Mouse (Mus musculus) ES-E14 (cell line): Measurements from ENCODE around the gene Cep70. TPM values are rescaled to one million over a fixed set of nuclear protein-coding genes. Genes with fewer than 3 reads are reported as not detected.

Experiments used
- DNase-seq: peaks from one replicate; pipeline ENCODE4 v3.0.0-alpha.2; 2013; ENCODE audit warnings: low read depth, low spot score
- H3K27ac ChIP-seq: 2 replicates; pipeline ENCODE4 v1.5.1; 2012; ENCODE audit warnings: low read depth, mild to moderate bottlenecking, low read length, moderate library complexity, mixed read lengths; ENCODE audit not compliant: poor library complexity, insufficient read depth, severe bottlenecking
- H3K36me3 ChIP-seq: 2 replicates; pipeline ENCODE4 v1.6.1; 2012; ENCODE audit warnings: mild to moderate bottlenecking, low read length, moderate library complexity, mixed read lengths; ENCODE audit not compliant: control insufficient read depth, poor library complexity, insufficient read depth, severe bottlenecking
- H3K4me1 ChIP-seq, 2 experiments: fragments of 150-350 bp in 1 of 2; sonication (generic) in 1 of 2; 2 replicates each; pipeline ENCODE4 v1.6.1; 2012; ENCODE audit warnings: low read length in 2 of 2, mild to moderate bottlenecking in 1 of 2, mixed read lengths in 1 of 2; ENCODE audit not compliant: control insufficient read depth in 2 of 2, insufficient read depth in 2 of 2, poor library complexity in 1 of 2
- H3K4me3 ChIP-seq, 2 experiments: fragments of 150-350 bp in 1 of 2; sonication (generic) in 1 of 2; 2 replicates each; pipeline ENCODE4 v1.5.1; 2012; ENCODE audit warnings: low read length in 2 of 2, low read depth in 1 of 2, mild to moderate bottlenecking in 1 of 2, mixed read lengths in 1 of 2; ENCODE audit not compliant: insufficient read depth in 1 of 2, poor library complexity in 1 of 2, severe bottlenecking in 1 of 2
- H3K9ac ChIP-seq: 2 replicates; pipeline ENCODE4 v1.6.1; 2012; ENCODE audit warnings: low read depth, mild to moderate bottlenecking, low read length, mixed read lengths; ENCODE audit not compliant: poor library complexity, insufficient read depth, severe bottlenecking
- H3K9me3 ChIP-seq: fragments of 150-350 bp; sonication (generic); 2 replicates; pipeline ENCODE4 v1.6.1; 2012; ENCODE audit warnings: low read depth, mild to moderate bottlenecking, low read length; ENCODE audit not compliant: control insufficient read depth, insufficient read depth
- CHD2 ChIP-seq: IDR thresholded peaks from 2 replicates; pipeline ENCODE4 v1.6.1; 2014; ENCODE audit warnings: mild to moderate bottlenecking, low read depth, low read length, inconsistent platforms
- HCFC1 ChIP-seq: IDR thresholded peaks from 2 replicates; pipeline ENCODE4 v1.6.1; 2012; ENCODE audit warnings: low read length, inconsistent platforms, borderline replicate concordance; ENCODE audit not compliant: insufficient read depth
- MAFK ChIP-seq: IDR thresholded peaks from 2 replicates; pipeline ENCODE4 v1.6.1; 2014; ENCODE audit warnings: mild to moderate bottlenecking, low read depth, low read length, inconsistent platforms; ENCODE audit not compliant: insufficient read depth
- ZC3H11A ChIP-seq: IDR thresholded peaks from 2 replicates; pipeline ENCODE4 v1.6.1; 2012; ENCODE audit warnings: low read depth, mild to moderate bottlenecking, inconsistent platforms, low read length, borderline replicate concordance
- ZNF384 ChIP-seq: IDR thresholded peaks from 2 replicates; pipeline ENCODE4 v1.6.1; 2012; ENCODE audit warnings: low read depth, low read length, inconsistent platforms
- in situ Hi-C, 2 experiments: fragments of 600-800 bp; cut with MboI; formaldehyde crosslinking; loops; one replicate each; pipeline ENCODE4 v1.15.1; 2025; ENCODE audit warnings: low sequenced_read_pairs in 2 of 2, inconsistent platforms in 1 of 2; ENCODE audit not compliant: unreplicated experiment in 2 of 2
- total RNA-seq: library from RNA; depleted of rRNA; stranded (reverse); fragments of 300-350 nt; gene quantifications from 2 replicates; pipeline ENCODE4 v1.2.3, GENCODE M21; 2012

Gene Cep70
- total RNA-seq, 1 experiment, result 22.2 TPM

DNA sequence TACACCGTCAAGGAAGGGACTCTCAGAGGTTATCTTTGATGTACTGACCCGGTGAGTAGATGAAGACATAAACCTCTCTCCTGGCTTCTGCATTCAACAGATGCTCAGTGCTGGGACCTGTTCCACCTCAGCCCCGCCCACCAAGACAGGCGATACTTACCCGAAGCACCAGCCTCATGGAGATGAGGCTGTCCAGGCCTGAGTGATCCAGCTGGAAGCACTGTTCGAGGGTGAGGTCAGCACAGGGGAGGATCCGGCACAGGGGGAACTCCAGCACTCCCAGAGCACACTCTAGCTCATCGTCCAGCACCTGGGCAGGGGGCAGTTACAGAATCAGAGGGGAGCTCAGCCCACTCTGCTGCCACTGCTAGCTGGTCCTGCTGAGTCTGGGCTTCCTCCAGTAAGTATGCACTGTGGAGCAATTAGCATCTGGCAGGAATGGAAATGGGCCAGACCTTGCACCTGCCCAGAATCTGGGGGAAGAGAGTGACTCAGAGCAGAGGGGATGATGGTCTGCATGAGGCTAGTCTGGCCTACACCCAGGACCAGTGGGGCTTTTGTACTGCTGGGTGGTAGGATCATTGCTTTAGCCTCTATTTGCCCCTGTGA, 76.3 kb downstream of the Cep70 start:
- Histone ChIP-seq H3K4me1 (peaks cover 3 to 5% of the 10 kb centered on the region in 2 experiments; a peak in 1 of 4 replicates), H3K27ac (no peak overlapping the region), H3K9me3 (no peaks in the 10 kb centered on the region), H3K36me3 (no peaks in the 10 kb centered on the region; the same call in 1 of the 2 replicates), H3K4me3 (no peak overlapping the region), H3K9ac (no peak overlapping the region)
- in situ Hi-C loops, result no loop called here
- DNase-seq, result no peak
- TF ChIP-seq HCFC1, result no peak
- TF ChIP-seq CHD2, result no peak
- TF ChIP-seq ZNF384, result no peak
- no peak for TF ChIP-seq ZC3H11A
- no peak for TF ChIP-seq MAFK

GRCm38 (mm10) chr9:99320006-99320405, 76.8 kb downstream of the Cep70 start:
- peaks cover 3 to 5% of the 10 kb centered on the region in 2 experiments; a peak in 1 of 4 replicates for H3K4me1 ChIP-seq
- DNase-seq, result no peak
- H3K4me3 ChIP-seq, result no peak overlapping the region
- H3K36me3 ChIP-seq, result no peaks in the 10 kb centered on the region; the same call in 1 of the 2 replicates
- H3K9me3 ChIP-seq, result no peaks in the 10 kb centered on the region
- in situ Hi-C loops, result no loop called here
- no peak overlapping the region for H3K9ac ChIP-seq
- H3K27ac ChIP-seq, result no peak overlapping the region
- no peak for TF ChIP-seq ZNF384
- TF ChIP-seq CHD2, result no peak
- no peak for TF ChIP-seq ZC3H11A

DNA sequence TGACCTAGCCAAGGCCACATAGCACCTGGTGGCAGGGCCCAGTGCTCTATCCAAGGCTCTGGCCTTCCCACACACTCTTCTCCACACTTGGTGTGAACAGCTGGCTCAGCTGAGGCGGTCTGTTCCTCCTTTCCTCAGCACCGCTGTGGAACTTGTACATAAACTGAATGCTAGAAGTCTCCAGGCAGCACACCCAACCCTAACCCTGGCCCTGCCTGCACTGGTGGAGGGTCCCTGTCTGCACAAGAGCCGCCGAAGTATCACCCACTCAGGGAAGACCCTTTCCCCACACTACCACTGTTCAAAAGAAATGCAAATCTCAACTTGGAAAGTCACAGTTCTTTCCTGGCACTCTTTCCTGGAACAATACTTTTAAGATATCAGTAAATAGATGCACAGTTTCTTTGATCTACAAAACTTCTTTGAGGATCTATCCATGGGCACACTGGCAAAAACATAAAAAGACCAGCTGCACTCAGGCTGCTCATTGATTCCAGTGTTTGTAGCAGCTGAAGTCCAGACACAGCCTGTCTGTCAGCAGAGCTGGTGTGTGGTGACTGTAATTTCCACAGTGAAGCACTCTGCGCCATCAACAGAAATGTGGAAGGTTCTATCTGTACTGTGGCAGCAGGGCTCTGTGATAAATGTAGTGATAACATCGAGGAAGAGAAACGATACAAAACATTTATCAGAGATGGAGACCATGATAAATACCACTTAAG, 82.2 kb downstream of the Cep70 start:
- TF ChIP-seq HCFC1, result no peak
- no peak for TF ChIP-seq ZNF384
- Histone ChIP-seq H3K4me1 (no peaks in the 10 kb centered on the region), H3K9ac (no peak overlapping the region), H3K4me3 (no peak overlapping the region), H3K36me3 (no peaks in the 10 kb centered on the region; the same call in 1 of the 2 replicates), H3K27ac (no peak overlapping the region), H3K9me3 (no peaks in the 10 kb centered on the region)
- in situ Hi-C loops, result no loop called here
- no peak for DNase-seq

DNA sequence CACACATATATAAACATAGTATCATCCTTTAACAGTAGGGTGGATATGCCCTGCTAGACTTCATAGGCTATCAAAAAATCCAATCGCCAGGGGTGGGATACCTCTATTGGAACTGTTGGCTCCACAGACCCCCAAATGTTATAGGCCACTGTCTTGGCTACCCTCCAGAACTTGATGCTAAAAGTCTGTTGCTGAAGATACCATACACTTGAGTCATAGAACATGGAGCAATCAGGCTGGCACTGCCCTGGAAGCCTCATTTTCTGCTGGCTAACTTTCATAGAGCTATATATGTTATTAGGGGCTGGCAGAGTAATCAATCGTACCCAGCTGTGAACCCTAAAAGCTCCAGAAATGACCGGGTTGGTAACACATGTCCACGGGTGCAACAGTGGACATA, 82.8 kb downstream of the Cep70 start:
- no peak for DNase-seq
- H3K9me3 ChIP-seq, result no peaks in the 10 kb centered on the region
- TF ChIP-seq HCFC1 (no peak), MAFK (no peak), ZNF384 (no peak), CHD2 (no peak), ZC3H11A (no peak)
- in situ Hi-C loops, result no loop called here
- no peaks in the 10 kb centered on the region; the same call in 1 of the 2 replicates for H3K36me3 ChIP-seq
- H3K4me1 ChIP-seq, result no peaks in the 10 kb centered on the region
- H3K27ac ChIP-seq, result no peak overlapping the region
- H3K4me3 ChIP-seq, result no peak overlapping the region
- no peak overlapping the region for H3K9ac ChIP-seq

GRCm38 (mm10) chr9:99326881-99327280, 83.7 kb downstream of the Cep70 start:
- Histone ChIP-seq H3K9ac (no peak overlapping the region), H3K4me3 (no peak overlapping the region), H3K27ac (no peak overlapping the region), H3K4me1 (no peaks in the 10 kb centered on the region), H3K9me3 (no peaks in the 10 kb centered on the region), H3K36me3 (no peaks in the 10 kb centered on the region; the same call in 1 of the 2 replicates)
- in situ Hi-C loops, result no loop called here
- no peak for DNase-seq
- TF ChIP-seq MAFK (no peak), HCFC1 (no peak), ZC3H11A (no peak), CHD2 (no peak), ZNF384 (no peak)
